Mouse (Mus musculus) adrenal gland, adult 2 months (tissue): ENCODE results near the gene Cdc42bpb. TPM values are rescaled to one million over a fixed set of nuclear protein-coding genes. Genes with fewer than 3 reads are reported as not detected.

Source experiments
- polyA plus RNA-seq: library from polyadenylated mRNA; depleted of rRNA; stranded (reverse); fragments of >200 nt; gene quantifications from 2 replicates; pipeline ENCODE4 v1.2.3, GENCODE M21; 2012; rRNA removed
- total RNA-seq, 2 experiments: library from RNA; stranded (reverse); gene quantifications; 2 replicates each; pipeline ENCODE4 v1.2.3; 2021

The Cdc42bpb gene
- total and polyA plus RNA-seq, 3 experiments = 119 to 339 (median 120) TPM

Other genes starting within 250 kb of the Cdc42bpb start
- gene Traf3, start 211.3 kb downstream of the Cdc42bpb start, total RNA-seq = 10 to 100 TPM; 25.7 to 35.6 TPM
- 22.7 and 23.3 TPM in 2 replicates for gene Traf3, start 211.3 kb downstream of the Cdc42bpb start, polyA plus RNA-seq
- gene 4930595D18Rik, start 193.2 kb downstream of the Cdc42bpb start, total RNA-seq = not detected
- gene 4930595D18Rik, start 193.2 kb downstream of the Cdc42bpb start, polyA plus RNA-seq = not detected in 2 replicates
- not detected for gene Amn, start 106.6 kb downstream of the Cdc42bpb start, total RNA-seq
- 0.17 and 0.62 TPM in 2 replicates for gene Amn, start 106.6 kb downstream of the Cdc42bpb start, polyA plus RNA-seq
- under 1 TPM; 0.46 to 0.48 TPM for gene Lbhd2, start 29.1 kb upstream of the Cdc42bpb start, total RNA-seq
- 0.17 and 0.30 TPM in 2 replicates for gene Lbhd2, start 29.1 kb upstream of the Cdc42bpb start, polyA plus RNA-seq
- gene Exoc3l4, start 39.3 kb upstream of the Cdc42bpb start, total RNA-seq = 1 to 10 TPM; 4.7 to 7.7 TPM
- gene Exoc3l4, start 39.3 kb upstream of the Cdc42bpb start, polyA plus RNA-seq = 12.7 and 13.9 TPM in 2 replicates
- 10 to 100 TPM; 12.2 to 19.5 TPM for gene Tnfaip2, start 64.8 kb upstream of the Cdc42bpb start, total RNA-seq
- 15.8 and 22.7 TPM in 2 replicates for gene Tnfaip2, start 64.8 kb upstream of the Cdc42bpb start, polyA plus RNA-seq
- under 1 TPM in 1 of 2 experiments, not detected in 1; 0.23 TPM for gene Gm266, start 108.1 kb upstream of the Cdc42bpb start, total RNA-seq
- 0.10 and 1.2 TPM in 2 replicates for gene Gm266, start 108.1 kb upstream of the Cdc42bpb start, polyA plus RNA-seq
- 100 to 1,000 TPM; 327 to 470 TPM for gene Eif5, start 160.3 kb upstream of the Cdc42bpb start, total RNA-seq
- 210 and 254 TPM in 2 replicates for gene Eif5, start 160.3 kb upstream of the Cdc42bpb start, polyA plus RNA-seq
- gene Mark3, start 196.8 kb upstream of the Cdc42bpb start, total RNA-seq = 10 to 100 TPM; 83.2 to 95.9 TPM
- gene Mark3, start 196.8 kb upstream of the Cdc42bpb start, polyA plus RNA-seq = 33.5 and 35.8 TPM in 2 replicates